Mouse (Mus musculus) CH12.LX (cell line): Measurements from ENCODE around the gene Hist1h2bh. TPM values are rescaled to one million over a fixed set of nuclear protein-coding genes. Genes with fewer than 3 reads are reported as not detected.

Experiments used
- DNase-seq: peaks from one replicate; pipeline ENCODE4 v3.0.0-alpha.2; 2013; ENCODE audit errors: extremely low read depth
- H3K27ac ChIP-seq: 2 replicates; pipeline ENCODE4 v1.5.1; 2012; ENCODE audit warnings: low read depth, mild to moderate bottlenecking, control low read depth, moderate library complexity; ENCODE audit not compliant: insufficient read depth
- H3K27me3 ChIP-seq: replicated peaks from 2 replicates; pipeline ENCODE3; 2012; ENCODE audit warnings: inconsistent platforms
- H3K36me3 ChIP-seq, 2 experiments: replicated peaks in 1 of 2; 2 replicates each; pipeline versions ENCODE3 to v1.6.1; 2012; ENCODE audit warnings: inconsistent platforms in 1 of 2, low read length in 1 of 2, mild to moderate bottlenecking in 1 of 2, mixed read lengths in 1 of 2, moderate library complexity in 1 of 2; ENCODE audit not compliant: control insufficient read depth in 1 of 2, insufficient read depth in 1 of 2
- H3K4me1 ChIP-seq, 2 experiments: 2 replicates each; pipeline ENCODE4 v1.6.1; 2012; ENCODE audit warnings: inconsistent platforms in 1 of 2, moderate library complexity in 1 of 2; ENCODE audit not compliant: insufficient read depth in 2 of 2, control insufficient read depth in 1 of 2
- H3K4me2 ChIP-seq: 2 replicates; pipeline ENCODE4 v1.6.1; 2012; ENCODE audit warnings: low read depth, mild to moderate bottlenecking, control low read depth; ENCODE audit not compliant: poor library complexity, insufficient read depth, severe bottlenecking
- H3K4me3 ChIP-seq, 3 experiments: fragments of 150-350 bp in 1 of 3; sonication (generic) in 1 of 3; replicated peaks in 1 of 3; 2 replicates each; pipeline versions ENCODE3 to v1.5.1; 2011 to 2012; ENCODE audit warnings: low read depth in 2 of 3, low read length in 2 of 3, mild to moderate bottlenecking in 2 of 3, moderate library complexity in 2 of 3, control low read depth in 1 of 3, improper control_type of control experiment in 1 of 3, inconsistent platforms in 1 of 3, mixed read lengths in 1 of 3; ENCODE audit not compliant: poor library complexity in 1 of 3
- H3K79me2 ChIP-seq: replicated peaks from 2 replicates; pipeline ENCODE4 v1.6.1; 2012; ENCODE audit warnings: mild to moderate bottlenecking, moderate library complexity; ENCODE audit not compliant: control insufficient read depth, poor library complexity, insufficient read depth, severe bottlenecking; ENCODE audit errors: extremely low read depth
- H3K9ac ChIP-seq: 2 replicates; pipeline ENCODE4 v1.6.1; 2012; ENCODE audit warnings: low read depth, mild to moderate bottlenecking, control low read depth, moderate library complexity; ENCODE audit not compliant: insufficient read depth
- H3K9me3 ChIP-seq: replicated peaks from 2 replicates; pipeline ENCODE3; 2012; ENCODE audit warnings: low read length, inconsistent platforms, mixed read lengths
- CHD1 ChIP-seq: IDR thresholded peaks from 2 replicates; pipeline ENCODE4 v1.6.1; 2012; ENCODE audit warnings: low read depth, low read length, improper control_type of control experiment, inconsistent platforms
- CHD2 ChIP-seq: IDR thresholded peaks from 2 replicates; pipeline ENCODE4 v1.6.1; 2011; ENCODE audit warnings: low read length, improper control_type of control experiment
- CTCF ChIP-seq, 2 experiments: IDR thresholded peaks in 1 of 2; conservative IDR thresholded peaks in 1 of 2; 2 replicates each; pipeline ENCODE4 v1.5.1; 2011 to 2012; ENCODE audit warnings: low read depth in 2 of 2, low read length in 2 of 2, improper control_type of control experiment in 1 of 2, inconsistent platforms in 1 of 2, mild to moderate bottlenecking in 1 of 2, moderate library complexity in 1 of 2
- E2F4 ChIP-seq: IDR thresholded peaks from 2 replicates; pipeline ENCODE4 v1.6.1; 2011; ENCODE audit warnings: low read depth, low read length, improper control_type of control experiment; ENCODE audit not compliant: insufficient replicate concordance
- ELF1 ChIP-seq: IDR thresholded peaks from 2 replicates; pipeline ENCODE4 v1.6.1; 2014; ENCODE audit warnings: low read depth, mild to moderate bottlenecking, inconsistent platforms, low read length, improper control_type of control experiment
- EP300 ChIP-seq: IDR thresholded peaks from 2 replicates; pipeline ENCODE4 v1.6.1; 2011; ENCODE audit warnings: low read length, improper control_type of control experiment
- GABPA ChIP-seq: IDR thresholded peaks from 2 replicates; pipeline ENCODE4 v1.6.1; 2012; ENCODE audit warnings: low read depth, low read length, improper control_type of control experiment, inconsistent platforms; ENCODE audit not compliant: insufficient replicate concordance
- HCFC1 ChIP-seq: IDR thresholded peaks from 2 replicates; pipeline ENCODE4 v1.6.1; 2012; ENCODE audit warnings: low read depth, mild to moderate bottlenecking, inconsistent platforms, low read length, improper control_type of control experiment
- IRF4 ChIP-seq: IDR thresholded peaks from 2 replicates; pipeline ENCODE4 v1.6.1; 2014; ENCODE audit warnings: low read depth, mild to moderate bottlenecking, inconsistent platforms, low read length, improper control_type of control experiment
- JUN ChIP-seq: IDR thresholded peaks from 2 replicates; pipeline ENCODE4 v1.6.1; 2011; ENCODE audit warnings: low read depth, mild to moderate bottlenecking, low read length, improper control_type of control experiment, moderate library complexity; ENCODE audit not compliant: insufficient read depth
- JUND ChIP-seq: conservative IDR thresholded peaks from 2 replicates; pipeline ENCODE4 v1.6.1; 2011; ENCODE audit warnings: low read depth, low read length, improper control_type of control experiment
- KAT2A ChIP-seq: IDR thresholded peaks from 2 replicates; pipeline ENCODE4 v1.6.1; 2012; ENCODE audit warnings: low read length, improper control_type of control experiment, inconsistent platforms; ENCODE audit not compliant: insufficient replicate concordance
- MAFK ChIP-seq: IDR thresholded peaks from 2 replicates; pipeline ENCODE4 v1.6.1; 2011; ENCODE audit warnings: low read length, improper control_type of control experiment; ENCODE audit not compliant: insufficient replicate concordance
- MAX ChIP-seq: IDR thresholded peaks from 2 replicates; pipeline ENCODE4 v1.6.1; 2011; ENCODE audit warnings: low read length, improper control_type of control experiment
- MAZ ChIP-seq: IDR thresholded peaks from 2 replicates; pipeline ENCODE4 v1.6.1; 2012; ENCODE audit warnings: low read depth, mild to moderate bottlenecking, inconsistent platforms, low read length, improper control_type of control experiment, moderate library complexity
- MEF2A ChIP-seq: IDR thresholded peaks from 2 replicates; pipeline ENCODE4 v1.6.1; 2014; ENCODE audit warnings: low read depth, mild to moderate bottlenecking, inconsistent platforms, low read length, improper control_type of control experiment, borderline replicate concordance
- MXI1 ChIP-seq: IDR thresholded peaks from 2 replicates; pipeline ENCODE4 v1.6.1; 2011; ENCODE audit warnings: mild to moderate bottlenecking, low read depth, low read length, improper control_type of control experiment
- NRF1 ChIP-seq: IDR thresholded peaks from 2 replicates; pipeline ENCODE4 v1.6.1; 2014; ENCODE audit warnings: low read depth, mild to moderate bottlenecking, inconsistent platforms, low read length, improper control_type of control experiment, moderate library complexity
- PAX5 ChIP-seq: IDR thresholded peaks from 2 replicates; pipeline ENCODE4 v1.6.1; 2012; ENCODE audit warnings: low read length, inconsistent platforms, mixed read lengths
- POLR2A ChIP-seq: IDR thresholded peaks from 2 replicates; pipeline ENCODE4 v1.6.1; 2011; ENCODE audit warnings: low read depth, mild to moderate bottlenecking, improper control_type of control experiment, low read length
- POLR2AphosphoS2 ChIP-seq: IDR thresholded peaks from 2 replicates; pipeline ENCODE4 v1.6.1; 2011; ENCODE audit warnings: low read depth, low read length, improper control_type of control experiment
- RAD21 ChIP-seq: IDR thresholded peaks from 2 replicates; pipeline ENCODE4 v1.6.1; 2011; ENCODE audit warnings: low read depth, mild to moderate bottlenecking, low read length, improper control_type of control experiment, moderate library complexity
- RCOR1 ChIP-seq: conservative IDR thresholded peaks from 2 replicates; pipeline ENCODE4 v1.6.1; 2012; ENCODE audit warnings: low read depth, mild to moderate bottlenecking, inconsistent platforms, low read length, improper control_type of control experiment
- SIN3A ChIP-seq: IDR thresholded peaks from 2 replicates; pipeline ENCODE4 v1.6.1; 2012; ENCODE audit warnings: low read length, improper control_type of control experiment, inconsistent platforms
- SMC3 ChIP-seq: IDR thresholded peaks from 2 replicates; pipeline ENCODE4 v1.6.1; 2011; ENCODE audit warnings: low read depth, low read length, improper control_type of control experiment
- TBP ChIP-seq: conservative IDR thresholded peaks from 2 replicates; pipeline ENCODE4 v1.6.1; 2011; ENCODE audit warnings: low read depth, low read length, improper control_type of control experiment
- TCF12 ChIP-seq: IDR thresholded peaks from 2 replicates; pipeline ENCODE4 v1.6.1; 2014; ENCODE audit warnings: low read depth, mild to moderate bottlenecking, inconsistent platforms, low read length, improper control_type of control experiment
- UBTF ChIP-seq: IDR thresholded peaks from 2 replicates; pipeline ENCODE4 v1.6.1; 2012; ENCODE audit warnings: low read depth, mild to moderate bottlenecking, inconsistent platforms, low read length, improper control_type of control experiment, moderate library complexity
- USF1 ChIP-seq: IDR thresholded peaks from 2 replicates; pipeline ENCODE4 v1.6.1; 2014; ENCODE audit warnings: low read depth, mild to moderate bottlenecking, inconsistent platforms, low read length, improper control_type of control experiment
- USF2 ChIP-seq: conservative IDR thresholded peaks from 2 replicates; pipeline ENCODE4 v1.6.1; 2011; ENCODE audit warnings: low read depth, low read length, improper control_type of control experiment
- ZMIZ1 ChIP-seq: IDR thresholded peaks from 2 replicates; pipeline ENCODE4 v1.6.1; 2012; ENCODE audit warnings: low read depth, mild to moderate bottlenecking, inconsistent platforms, low read length, improper control_type of control experiment
- ZNF384 ChIP-seq: IDR thresholded peaks from 2 replicates; pipeline ENCODE4 v1.6.1; 2012; ENCODE audit warnings: low read depth, low read length, improper control_type of control experiment, inconsistent platforms
- dilution Hi-C: fragments of 300-500 bp; cut with MboI; formaldehyde crosslinking; loops from 2 replicates; pipeline ENCODE4 v1.14.3; 2020; ENCODE audit warnings: low sequenced_read_pairs; ENCODE audit not compliant: extremely low pct_unique_long_range_greater_than_20kb, extremely low pct_ligation_motif_present
- in situ Hi-C: fragments of 300-500 bp; cut with MboI; formaldehyde crosslinking; loops from 3 replicates; pipeline ENCODE4 v1.14.3; 2019; ENCODE audit warnings: low sequenced_read_pairs, low pct_ligation_motif_present, low pct_unique_long_range_greater_than_20kb, mixed read lengths
- polyA plus RNA-seq: library from polyadenylated mRNA; unstranded; fragments of >175 nt; gene quantifications from 2 replicates; pipeline ENCODE4 v1.2.1, GENCODE M21; 2012; ENCODE audit warnings: low read depth; ENCODE audit not compliant: insufficient read length
- total RNA-seq, 2 experiments: library from RNA; depleted of rRNA; stranded (reverse); fragments of 300-350 nt in 1 of 2; fragments of >200 nt in 1 of 2; gene quantifications; 2 replicates each; pipeline ENCODE4 v1.2.3; 2012 to 2014

Gene Hist1h2bh
- total and polyA plus RNA-seq, 3 experiments: 0.77 to 261 (median 8.0) TPM

DNA sequence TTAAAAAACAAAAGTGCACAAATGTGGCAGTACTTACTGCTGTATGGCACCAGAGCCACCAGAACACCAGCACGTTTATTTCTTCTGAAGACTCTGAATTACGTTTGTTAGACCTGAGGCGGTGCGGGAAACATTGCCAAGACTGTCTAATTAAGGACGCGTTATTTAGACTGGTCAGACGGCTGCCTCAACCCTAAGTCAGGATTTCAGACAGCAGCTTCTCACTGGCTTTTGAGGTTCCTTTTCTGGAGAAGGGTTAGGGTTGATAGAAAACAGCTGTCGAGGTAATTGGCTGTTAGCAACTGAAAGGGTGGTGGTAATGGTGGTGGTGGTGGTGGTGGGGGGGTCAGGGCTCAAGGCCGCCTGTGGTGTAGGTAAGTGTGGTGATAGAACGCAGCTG, 44.5 kb downstream of the Hist1h2bh start:
- Histone ChIP-seq H3K4me3 (peak overlapping the region; percentile 2 to 53 (median 9)), H3K27ac (no peak overlapping the region), H3K9ac (no peak overlapping the region; the same call in 1 of the 2 replicates), H3K36me3 (no peaks in the 10 kb centered on the region), H3K27me3 (no peaks in the 10 kb centered on the region), H3K79me2 (no peaks in the 10 kb centered on the region), H3K9me3 (peaks cover 2% of the 10 kb centered on the region), H3K4me2 (peak overlapping the region; percentile 67), H3K4me1 (peaks cover 0 to 3% of the 10 kb centered on the region in 2 experiments; a peak in 2 of 4 replicates)
- dilution Hi-C loops (no loop called here), in situ Hi-C loops (no loop called here)
- no peak for TF ChIP-seq POLR2A
- 0 out of 2 replicates have a peak, but pooled peaks have one; percentile 41 for TF ChIP-seq SIN3A
- DNase-seq: peak; percentile 28

DNA sequence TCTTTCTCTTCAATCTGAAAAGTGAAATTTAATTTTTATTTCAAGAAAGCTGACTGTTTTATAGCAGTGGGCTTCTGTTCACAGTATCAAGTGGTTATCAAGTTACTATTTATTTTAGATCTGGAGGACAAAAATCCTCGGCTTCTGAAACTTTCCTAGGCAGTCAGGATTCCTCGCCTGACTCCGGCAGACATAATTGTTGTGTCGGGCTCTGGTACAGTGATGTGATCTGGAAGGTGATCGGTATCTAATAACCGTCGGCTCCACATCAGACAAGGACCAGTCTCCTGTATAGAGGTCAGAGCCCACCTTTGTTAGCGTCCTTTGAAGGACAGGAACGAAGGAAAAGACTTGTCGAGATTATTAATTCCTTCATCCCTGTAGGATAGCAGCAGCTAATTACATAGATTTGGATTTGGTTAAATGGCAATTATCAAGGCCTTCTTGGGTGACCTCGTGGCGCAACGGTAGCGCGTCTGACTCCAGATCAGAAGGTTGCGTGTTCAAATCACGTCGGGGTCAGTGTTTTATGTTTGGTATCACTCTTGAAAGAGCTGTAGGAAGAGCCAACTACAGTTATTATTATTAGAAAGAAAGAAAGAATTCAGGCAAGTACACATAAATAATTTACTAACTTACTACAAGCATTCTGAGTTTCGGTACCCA, 45.4 kb downstream of the Hist1h2bh start:
- H3K27me3 ChIP-seq: no peaks in the 10 kb centered on the region
- peak; percentile 75 for DNase-seq
- peaks cover 2% of the 10 kb centered on the region for H3K9me3 ChIP-seq
- no peaks in the 10 kb centered on the region for H3K79me2 ChIP-seq
- no peak overlapping the region for H3K4me2 ChIP-seq
- dilution Hi-C loops (no loop called here), in situ Hi-C loops (no loop called here)
- peaks cover 0 to 3% of the 10 kb centered on the region in 2 experiments; a peak in 2 of 4 replicates for H3K4me1 ChIP-seq
- H3K4me3 ChIP-seq: peak overlapping the region; percentile 22 to 53 (median 36)
- H3K9ac ChIP-seq: no peak overlapping the region; the same call in 1 of the 2 replicates
- no peaks in the 10 kb centered on the region for H3K36me3 ChIP-seq
- H3K27ac ChIP-seq: no peak overlapping the region
- TF ChIP-seq IRF4: no peak
- no peak for TF ChIP-seq MAX
- no peak for TF ChIP-seq ZMIZ1
- no peak for TF ChIP-seq RCOR1
- TF ChIP-seq POLR2AphosphoS2: no peak
- 0 out of 2 replicates have a peak, but pooled peaks have one; percentile 2 for TF ChIP-seq MXI1
- no peak for TF ChIP-seq SMC3
- TF ChIP-seq HCFC1: no peak
- TF ChIP-seq KAT2A: 0 out of 2 replicates have a peak, but pooled peaks have one; percentile 53
- TF ChIP-seq USF1: no peak
- TF ChIP-seq CHD2: no peak
- TF ChIP-seq POLR2A: no peak
- 0 out of 2 replicates have a peak, but pooled peaks have one; percentile 56 for TF ChIP-seq E2F4
- no peak for TF ChIP-seq ZNF384
- TF ChIP-seq EP300: no peak
- peak; percentile 58; the same call in 1 of the 2 replicates for TF ChIP-seq NRF1
- TF ChIP-seq TCF12: no peak
- TF ChIP-seq MAFK: peak; percentile 95
- no peak for TF ChIP-seq CTCF (conservative IDR thresholded peaks at IDR 0.05 in 1 of 2, IDR thresholded peaks at IDR 0.05 in 1 of 2; ENCODE audit: low read depth in 2 of 2, low read length in 2 of 2)
- no peak for TF ChIP-seq MAZ
- no peak for TF ChIP-seq SIN3A
- TF ChIP-seq TBP: peak; percentile 100
- TF ChIP-seq USF2: no peak
- TF ChIP-seq JUN: no peak
- TF ChIP-seq CHD1: no peak
- no peak for TF ChIP-seq PAX5
- no peak for TF ChIP-seq UBTF
- TF ChIP-seq JUND: no peak
- peak; percentile 93 for TF ChIP-seq ELF1
- no peak for TF ChIP-seq GABPA
- no peak for TF ChIP-seq MEF2A
- TF ChIP-seq RAD21: no peak
